Mouse (Mus musculus): ENCODE measurements around the gene Cul3.

DNA sequence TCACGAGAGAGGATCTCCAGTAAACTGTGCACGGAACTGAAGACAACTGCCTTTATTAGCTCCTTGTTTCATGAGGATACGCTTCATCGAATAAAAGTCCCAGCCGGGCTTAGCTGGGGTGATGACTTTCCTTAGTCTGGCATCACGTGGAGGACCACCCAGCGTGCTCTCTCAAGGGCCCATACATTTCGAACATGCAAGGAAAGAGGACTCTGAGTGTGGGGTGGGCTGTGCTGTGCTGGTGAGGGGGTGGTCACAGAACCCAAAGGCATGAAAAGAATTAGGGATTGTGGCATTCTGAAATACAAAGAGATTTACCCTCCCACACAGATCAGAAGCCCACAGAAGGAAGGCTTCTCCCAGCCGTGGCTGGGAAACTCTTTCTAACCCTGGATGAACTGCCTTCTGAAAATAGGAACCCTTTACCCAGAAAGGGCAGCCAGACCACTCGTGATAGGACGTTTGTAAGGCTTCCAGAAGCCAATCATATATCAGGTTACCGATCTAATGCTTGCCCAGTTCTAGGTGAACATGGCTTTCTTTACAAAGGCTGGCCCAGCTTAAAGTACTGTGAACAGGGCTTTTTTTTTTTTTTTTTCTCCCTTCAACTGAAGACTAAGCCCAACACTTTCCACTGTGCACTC, 100.1 kb downstream of the Cul3 start:
- TF ChIP-seq CTCF (IDR thresholded peaks at IDR 0.05; ENCODE audit: low read depth) (no peak), EP300 (IDR thresholded peaks at IDR 0.05; ENCODE audit: low read depth) (no peak)
